Mouse (Mus musculus): ENCODE results near the gene Plek2. TPM values are rescaled to one million over a fixed set of nuclear protein-coding genes. Genes with fewer than 3 reads are reported as not detected.

Plek2 gene
- polyA plus RNA-seq (2016; fragmentation: Nextera tagmentation; extraction: Ambion mirVana), result 7.5 and 7.9 TPM in 2 replicates

DNA sequence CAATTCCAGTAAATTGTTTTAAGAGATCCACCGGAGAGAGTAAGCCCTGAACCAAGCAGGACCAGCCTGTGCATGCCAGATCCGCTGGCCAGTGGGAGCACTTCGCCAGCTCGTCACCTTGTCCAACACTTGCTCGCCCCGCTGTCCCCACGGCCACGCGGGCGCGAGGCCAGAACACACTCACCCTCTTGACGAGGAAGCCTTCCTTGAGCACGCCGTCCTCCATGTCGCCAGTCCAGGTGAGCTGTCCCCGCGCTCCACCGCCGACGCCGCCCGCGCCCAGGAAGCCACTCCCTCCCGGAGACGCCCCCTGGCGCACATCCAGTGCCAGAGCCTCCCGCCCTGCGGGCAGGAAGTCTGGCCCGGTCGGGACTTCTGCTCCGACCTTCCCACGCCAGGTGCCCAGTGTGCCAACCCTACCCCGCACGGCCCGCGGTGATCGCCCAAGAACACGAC lies at the start of gene Plek2:
TSS of gene Plek2 (minus strand) at position 258 of the 456 bp plus-strand sequence.
- WGBS, result 3% methylated on average over 38 of the region's 38 CpGs
- Histone ChIP-seq H3K27ac (peak within 1 kb of the TSS; percentile 47), H3K4me3 (peak within 1 kb of the TSS; percentile 62), H3K9me3 (0 out of 2 replicates have a peak, but pooled peaks cover 3% of the 10 kb centered on the region), H3K4me1 (peaks cover 24% of the 10 kb centered on the region), H3K27me3 (ENCODE audit: insufficient read depth, poor library complexity, severe bottlenecking) (peaks cover 66% of the 10 kb centered on the region), H3K36me3 (no peaks in the 10 kb centered on the region)
- peak; percentile 83 for DNase-seq (ENCODE audit: low spot score)

- H3K4me1 ChIP-seq, result peaks cover 2% of the 10 kb centered on the region; the same call in 1 of the 2 replicates
- H3K36me3 ChIP-seq, result no peaks in the 10 kb centered on the region
- 77% methylated on average over 4 of the region's 4 CpGs for WGBS
- H3K27ac ChIP-seq, result no peak overlapping the region
- DNase-seq (ENCODE audit: low spot score), result no peak
- peaks cover 12% of the 10 kb centered on the region; the same call in 1 of the 2 replicates for H3K9me3 ChIP-seq
- no peak overlapping the region for H3K4me3 ChIP-seq
- H3K27me3 ChIP-seq (ENCODE audit: insufficient read depth, poor library complexity, severe bottlenecking), result no peaks in the 10 kb centered on the region
These were observed 49.6 kb upstream of the Plek2 start for GRCm38 (mm10) chr12:78956405-78956804.

- no peak overlapping the region for H3K27ac ChIP-seq
- H3K9me3 ChIP-seq, result peaks cover 12% of the 10 kb centered on the region; the same call in 1 of the 2 replicates
- no peaks in the 10 kb centered on the region for H3K27me3 ChIP-seq (ENCODE audit: insufficient read depth, poor library complexity, severe bottlenecking)
- H3K36me3 ChIP-seq, result no peaks in the 10 kb centered on the region
- no peak overlapping the region for H3K4me3 ChIP-seq
- H3K4me1 ChIP-seq, result peaks cover 2% of the 10 kb centered on the region; the same call in 1 of the 2 replicates
- 60% methylated on average over 3 of the region's 3 CpGs for WGBS
- no peak for DNase-seq (ENCODE audit: low spot score)
These were observed 45.7 kb upstream of the Plek2 start for GRCm38 (mm10) chr12:78952484-78952883.

GRCm38 (mm10) chr12:78952053-78952452 lies 45.3 kb upstream of the Plek2 start:
- Histone ChIP-seq H3K27ac (no peak overlapping the region), H3K36me3 (no peaks in the 10 kb centered on the region), H3K9me3 (0 out of 2 replicates have a peak, but pooled peaks cover 8% of the 10 kb centered on the region), H3K4me3 (no peak overlapping the region), H3K4me1 (peaks cover 2% of the 10 kb centered on the region; the same call in 1 of the 2 replicates), H3K27me3 (ENCODE audit: insufficient read depth, poor library complexity, severe bottlenecking) (no peaks in the 10 kb centered on the region)
- WGBS, result 49% methylated on average over 11 of the region's 11 CpGs
- no peak for DNase-seq (ENCODE audit: low spot score)

DNA sequence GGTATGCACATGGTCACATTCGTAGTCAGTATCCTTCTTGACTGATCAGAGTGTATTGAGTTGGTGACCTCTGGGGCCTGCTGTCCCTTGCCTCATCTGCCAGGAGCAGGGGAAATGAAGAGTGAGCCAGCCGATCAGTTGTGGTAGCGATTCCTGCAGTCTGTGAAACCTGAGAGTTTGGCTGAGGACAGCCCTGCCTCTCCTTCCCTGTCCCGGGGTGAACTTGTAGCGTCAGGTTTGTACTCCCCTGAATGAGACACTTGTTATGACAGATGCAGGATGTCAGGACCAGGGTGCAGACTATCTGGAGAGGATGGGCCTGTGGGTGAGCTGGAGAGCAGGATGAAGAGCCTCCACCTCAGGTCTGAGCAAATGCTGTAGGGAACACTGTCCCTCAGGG lies 40.9 kb upstream of the Plek2 start:
- Histone ChIP-seq H3K27ac (no peak overlapping the region), H3K9me3 (no peaks in the 10 kb centered on the region), H3K36me3 (no peaks in the 10 kb centered on the region), H3K27me3 (ENCODE audit: insufficient read depth, poor library complexity, severe bottlenecking) (peaks cover 16% of the 10 kb centered on the region), H3K4me1 (peaks cover 2% of the 10 kb centered on the region; the same call in 1 of the 2 replicates), H3K4me3 (no peak overlapping the region)
- DNase-seq (ENCODE audit: low spot score), result no peak
- WGBS, result 55% methylated on average over 5 of the region's 5 CpGs

GRCm38 (mm10) chr12:78947161-78947560 lies 40.4 kb upstream of the Plek2 start:
- Histone ChIP-seq H3K9me3 (no peaks in the 10 kb centered on the region), H3K4me1 (peaks cover 1% of the 10 kb centered on the region; the same call in 1 of the 2 replicates), H3K4me3 (no peak overlapping the region), H3K27me3 (ENCODE audit: insufficient read depth, poor library complexity, severe bottlenecking) (peaks cover 21% of the 10 kb centered on the region), H3K27ac (no peak overlapping the region), H3K36me3 (no peaks in the 10 kb centered on the region)
- 83% methylated on average over 6 of the region's 6 CpGs for WGBS
- no peak for DNase-seq (ENCODE audit: low spot score)

DNA sequence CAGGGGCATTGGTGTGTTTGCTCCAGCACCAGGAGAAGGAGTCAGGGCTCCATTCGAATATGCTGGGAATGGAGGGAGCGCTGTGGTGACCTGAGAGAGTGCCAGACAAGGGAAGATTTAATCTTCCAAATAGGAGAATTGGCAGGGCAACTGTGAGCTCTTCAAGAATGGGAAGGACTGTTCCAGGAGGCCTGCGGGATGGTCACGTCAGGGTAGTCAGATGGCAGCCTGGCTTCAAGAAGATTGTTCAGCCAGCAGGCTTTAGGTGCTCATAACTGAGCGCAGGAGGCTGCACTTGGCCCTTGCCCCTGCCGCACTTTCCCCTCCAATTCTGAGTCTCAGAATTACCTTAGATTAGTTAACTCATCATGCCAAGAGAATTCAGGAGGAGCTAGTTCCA lies 36.2 kb upstream of the Plek2 start:
- no peaks in the 10 kb centered on the region for H3K4me1 ChIP-seq
- no peak for DNase-seq (ENCODE audit: low spot score)
- H3K27ac ChIP-seq, result no peak overlapping the region
- WGBS, result 81% methylated on average over 6 of the region's 6 CpGs
- H3K4me3 ChIP-seq, result no peak overlapping the region
- H3K36me3 ChIP-seq, result no peaks in the 10 kb centered on the region
- H3K9me3 ChIP-seq, result no peaks in the 10 kb centered on the region
- H3K27me3 ChIP-seq (ENCODE audit: insufficient read depth, poor library complexity, severe bottlenecking), result peaks cover 23% of the 10 kb centered on the region

DNA sequence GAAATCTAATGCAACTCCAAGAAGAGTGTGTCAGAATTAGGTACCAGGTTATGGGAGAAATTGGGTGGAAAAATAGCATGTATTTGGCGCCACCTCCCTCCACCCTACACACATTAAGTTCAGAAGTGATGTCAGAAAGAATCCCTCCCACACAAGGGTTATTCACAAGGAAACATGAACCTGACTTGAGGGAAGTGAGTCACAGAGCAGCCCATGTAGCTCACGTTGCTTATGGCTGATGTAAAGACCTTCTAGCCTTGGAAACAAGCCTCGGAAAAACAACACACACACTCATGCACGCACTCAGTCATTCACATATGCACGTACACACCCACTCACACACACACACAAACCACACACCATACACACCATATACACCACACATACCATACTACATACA lies 33.3 kb upstream of the Plek2 start:
- DNase-seq (ENCODE audit: low spot score), result no peak
- no peak overlapping the region for H3K27ac ChIP-seq

GRCm38 (mm10) chr12:78939393-78940037 lies 32.8 kb upstream of the Plek2 start:
- no peak overlapping the region for H3K4me3 ChIP-seq
- no peak for DNase-seq (ENCODE audit: low spot score)
- no peak overlapping the region for H3K27ac ChIP-seq
- H3K27me3 ChIP-seq (ENCODE audit: insufficient read depth, poor library complexity, severe bottlenecking), result peaks cover 17% of the 10 kb centered on the region
- peaks cover 6% of the 10 kb centered on the region for H3K4me1 ChIP-seq
- no peaks in the 10 kb centered on the region for H3K9me3 ChIP-seq
- H3K36me3 ChIP-seq, result no peaks in the 10 kb centered on the region
- 62% methylated on average over 7 of the region's 7 CpGs for WGBS

More for the DNA sequence above, 33.3 kb upstream of the Plek2 start:
- Histone ChIP-seq H3K4me1 (peaks cover 6% of the 10 kb centered on the region), H3K9me3 (no peaks in the 10 kb centered on the region), H3K27me3 (ENCODE audit: insufficient read depth, poor library complexity, severe bottlenecking) (peaks cover 17% of the 10 kb centered on the region), H3K36me3 (no peaks in the 10 kb centered on the region), H3K4me3 (no peak overlapping the region)
- 77% methylated on average over 5 of the region's 5 CpGs for WGBS

DNA sequence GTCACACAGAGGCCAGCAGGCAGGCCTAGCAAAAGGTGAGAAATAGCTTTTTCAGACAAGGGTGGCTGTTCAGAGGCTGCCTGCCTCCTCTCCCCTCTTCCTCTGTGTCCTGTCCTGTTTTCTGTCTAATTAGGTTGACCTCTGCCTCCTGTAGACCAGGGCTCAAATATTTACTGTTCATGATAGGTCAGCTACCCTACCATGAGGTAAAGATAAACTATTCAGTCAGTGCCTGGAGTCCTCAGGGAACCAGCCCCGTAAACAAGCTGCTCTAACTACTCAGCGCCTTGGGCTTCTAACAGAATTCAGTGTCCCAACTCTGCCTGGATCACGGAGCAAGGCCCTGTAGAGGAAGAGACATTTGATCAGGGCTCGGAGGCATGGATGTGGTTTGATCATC lies 29.7 kb upstream of the Plek2 start:
- H3K4me1 ChIP-seq, result peaks cover 6% of the 10 kb centered on the region
- WGBS, result 49% methylated on average over 4 of the region's 4 CpGs
- H3K9me3 ChIP-seq, result no peaks in the 10 kb centered on the region
- DNase-seq (ENCODE audit: low spot score), result no peak
- H3K4me3 ChIP-seq, result no peak overlapping the region
- H3K27ac ChIP-seq, result 0 out of 2 replicates have a peak overlapping the region, but pooled peaks have one; percentile 29
- H3K27me3 ChIP-seq (ENCODE audit: insufficient read depth, poor library complexity, severe bottlenecking), result no peaks in the 10 kb centered on the region
- H3K36me3 ChIP-seq, result no peaks in the 10 kb centered on the region

DNA sequence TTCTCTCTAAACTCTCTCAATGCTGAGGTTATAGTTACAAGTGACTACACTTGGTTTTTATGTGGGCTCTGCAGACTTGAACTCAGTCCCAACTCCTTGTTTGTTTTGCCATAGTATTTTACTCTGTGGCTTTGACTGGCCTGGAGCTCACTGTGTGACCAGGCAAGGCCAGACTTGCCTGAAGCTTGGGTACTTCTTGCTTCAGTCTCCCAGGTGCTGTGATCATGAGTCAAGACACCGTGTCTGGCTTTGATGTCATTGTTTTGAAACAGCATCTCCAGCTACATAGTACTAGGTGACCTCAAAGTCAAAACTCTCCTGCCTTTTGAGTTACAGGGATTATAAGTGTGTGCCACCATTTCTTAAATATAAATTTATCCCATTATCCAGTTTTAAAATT lies 23.1 kb upstream of the Plek2 start:
- no peaks in the 10 kb centered on the region; the same call in 1 of the 2 replicates for H3K27me3 ChIP-seq (ENCODE audit: insufficient read depth, poor library complexity, severe bottlenecking)
- 0 out of 2 replicates have a peak, but pooled peaks cover 11% of the 10 kb centered on the region for H3K4me1 ChIP-seq
- no peaks in the 10 kb centered on the region for H3K9me3 ChIP-seq
- no peak overlapping the region for H3K4me3 ChIP-seq
- H3K36me3 ChIP-seq, result no peaks in the 10 kb centered on the region
- H3K27ac ChIP-seq, result no peak overlapping the region
- 73% methylated on average over 1 of the region's 1 CpGs for WGBS
- DNase-seq (ENCODE audit: low spot score), result no peak

DNA sequence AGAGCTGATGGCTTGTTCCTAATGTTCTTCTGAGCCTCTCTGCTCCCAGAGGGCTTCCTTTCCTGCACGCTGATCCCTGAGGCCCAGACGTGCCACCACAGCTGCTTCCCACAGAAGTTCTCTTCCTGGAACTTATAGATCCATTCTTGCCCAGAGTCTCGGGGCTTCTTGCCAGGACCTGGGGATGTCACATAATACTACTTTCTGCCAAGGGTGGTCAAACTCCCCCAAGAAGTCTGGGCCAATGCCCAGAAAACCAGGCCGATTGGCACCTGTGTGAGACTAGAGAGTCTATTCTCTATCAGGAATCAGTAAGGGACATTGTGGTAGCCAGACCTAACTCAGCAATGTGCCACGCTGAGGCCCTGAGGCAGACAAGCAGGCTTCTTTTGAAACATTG lies 20.5 kb upstream of the Plek2 start:
- DNase-seq (ENCODE audit: low spot score), result no peak
- H3K27me3 ChIP-seq (ENCODE audit: insufficient read depth, poor library complexity, severe bottlenecking), result no peaks in the 10 kb centered on the region; the same call in 1 of the 2 replicates
- WGBS, result 78% methylated on average over 5 of the region's 5 CpGs
- H3K4me1 ChIP-seq, result 0 out of 2 replicates have a peak, but pooled peaks cover 11% of the 10 kb centered on the region
- no peak overlapping the region for H3K27ac ChIP-seq
- H3K36me3 ChIP-seq, result no peaks in the 10 kb centered on the region
- H3K9me3 ChIP-seq, result no peaks in the 10 kb centered on the region
- no peak overlapping the region for H3K4me3 ChIP-seq

DNA sequence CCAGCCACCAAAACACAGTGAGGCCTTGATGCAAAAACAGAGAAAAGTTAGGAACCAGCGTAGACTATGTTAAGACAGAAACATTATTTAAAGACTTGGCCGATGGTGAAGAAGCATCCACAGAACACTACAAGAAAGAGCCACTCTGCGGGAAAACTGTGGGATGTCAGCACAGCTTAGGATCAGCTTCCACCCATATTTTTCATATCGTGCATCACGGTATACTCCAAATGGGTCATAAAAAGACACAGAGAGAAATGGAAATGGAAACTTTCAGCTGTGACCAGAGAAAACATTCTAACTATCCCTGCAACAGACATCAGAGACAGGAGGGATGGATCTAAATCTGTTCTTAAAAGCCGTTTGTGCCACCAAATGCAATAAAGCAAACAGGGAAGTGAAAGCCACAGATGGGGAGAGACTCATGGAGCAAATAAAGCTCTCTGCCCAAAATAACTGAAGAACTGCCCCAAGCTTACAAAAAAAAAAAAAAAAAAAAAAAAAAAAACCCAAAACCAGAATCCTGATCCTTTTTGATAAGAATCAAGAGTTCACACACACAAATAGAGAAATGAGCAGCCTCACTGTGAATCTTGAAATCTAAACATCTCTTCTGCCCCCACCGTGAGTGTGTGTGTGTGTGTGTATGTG lies 16.9 kb upstream of the Plek2 start:
- H3K4me3 ChIP-seq, result no peak overlapping the region
- H3K27me3 ChIP-seq (ENCODE audit: insufficient read depth, poor library complexity, severe bottlenecking), result no peaks in the 10 kb centered on the region; the same call in 1 of the 2 replicates
- 88% methylated on average over 7 of the region's 7 CpGs for WGBS
- 0 out of 2 replicates have a peak, but pooled peaks cover 5% of the 10 kb centered on the region for H3K4me1 ChIP-seq
- H3K36me3 ChIP-seq, result no peaks in the 10 kb centered on the region
- no peak overlapping the region for H3K27ac ChIP-seq
- no peak for DNase-seq (ENCODE audit: low spot score)
- no peaks in the 10 kb centered on the region for H3K9me3 ChIP-seq

Measured in heart, embryonic 10.5 days (tissue).